Mouse (Mus musculus) hindbrain, embryonic 11.5 days (tissue): ENCODE measurements at regions not wholly inside any gene's neighbourhood (a gene's known extent, or its start where the extent isn't known, plus 50 kb on each side); places are given as distances from the start of the nearest gene placed in this dataset.
"Not testable (repeated sequence)": the region's sequence is repeated elsewhere in the genome, so short reads cannot be mapped to it uniquely, and the experiment has no call there.

ENCODE experiments used
- ATAC-seq: fragments of 200-750 bp; cut with Nextera tagmentation; 2 replicates; pipeline ENCODE4 v1.8.0; 2017; ENCODE audit warnings: mild to moderate bottlenecking, moderate TSS enrichment, moderate library complexity; ENCODE audit not compliant: low FRiP score
- DNase-seq: peaks from one replicate; pipeline ENCODE4 v3.0.0-alpha.2; 2015; ENCODE audit warnings: low spot score
- H3K27ac ChIP-seq: fragments of 300-500 bp; sonication (generic); 2 replicates; pipeline ENCODE4 v1.5.1; 2014; ENCODE audit warnings: mild to moderate bottlenecking, low read depth, low read length
- H3K27me3 ChIP-seq: fragments of 300-500 bp; sonication (generic); 2 replicates; pipeline ENCODE4 v1.6.1; 2014; ENCODE audit warnings: mild to moderate bottlenecking, low read length, moderate library complexity, mixed read lengths; ENCODE audit not compliant: control insufficient read depth, insufficient read depth
- H3K36me3 ChIP-seq: fragments of 300-500 bp; sonication (generic); 2 replicates; pipeline ENCODE4 v1.6.1; 2014; ENCODE audit warnings: mild to moderate bottlenecking, low read length, moderate library complexity, mixed read lengths; ENCODE audit not compliant: control insufficient read depth, insufficient read depth
- H3K4me1 ChIP-seq: fragments of 300-500 bp; sonication (generic); replicated peaks from 2 replicates; pipeline ENCODE4 v1.6.1; 2014; ENCODE audit warnings: low read length, mixed read lengths; ENCODE audit not compliant: control insufficient read depth, insufficient read depth
- H3K4me2 ChIP-seq: fragments of 300-500 bp; sonication (generic); replicated peaks from 2 replicates; pipeline ENCODE4 v1.6.1; 2014; ENCODE audit warnings: mild to moderate bottlenecking, low read depth, low read length
- H3K4me3 ChIP-seq: fragments of 300-500 bp; sonication (generic); 2 replicates; pipeline ENCODE4 v1.5.1; 2014; ENCODE audit warnings: low read depth, low read length
- H3K9ac ChIP-seq: fragments of 300-500 bp; sonication (generic); 2 replicates; pipeline ENCODE4 v1.6.1; 2014; ENCODE audit warnings: low read depth, low read length
- H3K9me3 ChIP-seq: fragments of 300-500 bp; sonication (generic); 2 replicates; pipeline ENCODE4 v1.6.1; 2016; ENCODE audit warnings: low read length; ENCODE audit not compliant: control insufficient read depth
- WGBS: fragments of 180-500 bp; shearing (Covaris S2); extraction: QIAGEN DNeasy Blood & Tissue Kit; methylation state at CpG from one replicate; pipeline ENCODE4 v1.1.7; 2014; 5-methylcytosine and 5-hydroxymethylcytosine counted together

DNA sequence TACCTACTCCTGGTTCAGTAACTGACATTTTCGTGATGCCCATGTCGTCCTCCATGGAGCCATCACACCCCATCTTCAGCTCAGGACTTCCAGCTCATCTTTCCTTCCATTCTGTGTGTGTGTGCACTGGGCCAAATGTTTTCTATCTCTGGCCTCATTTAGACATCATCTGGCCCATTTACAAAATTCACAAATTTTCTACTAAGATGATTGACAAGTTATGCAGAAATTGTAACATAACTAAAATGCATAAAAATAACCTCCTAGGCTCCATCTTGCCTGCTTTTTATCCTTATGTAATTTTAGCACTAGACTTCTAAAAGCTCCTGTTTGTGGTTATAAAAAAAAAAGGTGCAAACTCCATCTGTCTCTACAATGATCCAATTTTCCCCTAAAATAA is 130.8 kb upstream of the Kcnk2 start:
- DNase-seq (no peak), ATAC-seq (no peak)
- no peaks in the 10 kb centered on the region for H3K4me1 ChIP-seq
- H3K9me3 ChIP-seq, result no peaks in the 10 kb centered on the region
- H3K36me3 ChIP-seq, result no peaks in the 10 kb centered on the region
- H3K27ac ChIP-seq, result no peak overlapping the region
- WGBS, result 96% methylated on average over 2 of the region's 2 CpGs
- H3K27me3 ChIP-seq, result no peaks in the 10 kb centered on the region
- H3K9ac ChIP-seq, result no peak overlapping the region
- H3K4me2 ChIP-seq, result no peak overlapping the region
- H3K4me3 ChIP-seq, result no peak overlapping the region

DNA sequence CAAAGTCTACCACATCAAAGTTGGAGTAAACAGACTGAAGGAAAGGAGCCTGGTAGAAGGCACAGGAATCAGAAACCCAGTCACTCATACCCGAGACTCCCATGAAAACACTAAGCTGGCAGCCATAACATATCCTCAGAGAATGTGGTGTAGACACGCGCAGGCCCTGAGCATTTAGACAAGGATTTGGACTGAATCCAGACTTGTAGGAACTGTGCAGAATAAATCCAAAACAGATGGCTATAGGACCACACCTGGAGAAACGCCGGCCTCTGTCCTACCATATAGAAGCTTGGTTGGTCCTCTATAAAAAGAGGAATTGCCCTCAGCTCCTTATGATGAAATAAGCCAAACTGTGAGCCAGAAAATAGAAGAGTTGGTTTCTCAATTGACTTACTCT is 124.3 kb upstream of the Kcnk2 start:
- H3K27ac ChIP-seq, result no peak overlapping the region
- H3K4me1 ChIP-seq, result no peaks in the 10 kb centered on the region
- DNase-seq (no peak), ATAC-seq (no peak)
- 79% methylated on average over 5 of the region's 5 CpGs for WGBS
- no peak overlapping the region for H3K9ac ChIP-seq
- no peaks in the 10 kb centered on the region for H3K36me3 ChIP-seq
- H3K4me3 ChIP-seq, result no peak overlapping the region
- no peak overlapping the region for H3K4me2 ChIP-seq
- no peaks in the 10 kb centered on the region for H3K27me3 ChIP-seq
- H3K9me3 ChIP-seq, result no peaks in the 10 kb centered on the region

DNA sequence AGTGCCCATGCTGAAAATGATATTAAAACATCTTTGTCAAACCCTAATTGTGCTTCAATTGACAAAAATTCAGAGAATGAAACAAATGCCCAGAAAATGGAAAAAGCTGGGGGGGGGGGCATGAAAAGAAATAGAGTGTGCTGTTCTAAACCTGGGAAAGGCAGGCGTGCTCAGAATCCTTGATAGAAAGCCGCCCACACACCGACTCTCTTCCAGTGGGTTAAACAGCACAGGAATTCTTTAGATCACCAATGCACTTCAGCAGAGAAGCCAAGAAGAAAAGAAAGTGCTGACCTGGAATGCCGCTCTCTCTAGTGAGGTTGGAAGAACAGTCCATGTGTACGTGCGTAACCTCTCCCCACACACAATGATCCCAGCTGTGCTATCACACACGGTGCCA is 113.4 kb upstream of the Kcnk2 start:
- Histone ChIP-seq H3K4me3 (no peak overlapping the region), H3K4me1 (no peaks in the 10 kb centered on the region), H3K4me2 (no peak overlapping the region), H3K9me3 (no peaks in the 10 kb centered on the region), H3K9ac (no peak overlapping the region), H3K27me3 (no peaks in the 10 kb centered on the region), H3K36me3 (no peaks in the 10 kb centered on the region), H3K27ac (no peak overlapping the region)
- DNase-seq (no peak), ATAC-seq (no peak)
- 81% methylated on average over 7 of the region's 7 CpGs for WGBS

DNA sequence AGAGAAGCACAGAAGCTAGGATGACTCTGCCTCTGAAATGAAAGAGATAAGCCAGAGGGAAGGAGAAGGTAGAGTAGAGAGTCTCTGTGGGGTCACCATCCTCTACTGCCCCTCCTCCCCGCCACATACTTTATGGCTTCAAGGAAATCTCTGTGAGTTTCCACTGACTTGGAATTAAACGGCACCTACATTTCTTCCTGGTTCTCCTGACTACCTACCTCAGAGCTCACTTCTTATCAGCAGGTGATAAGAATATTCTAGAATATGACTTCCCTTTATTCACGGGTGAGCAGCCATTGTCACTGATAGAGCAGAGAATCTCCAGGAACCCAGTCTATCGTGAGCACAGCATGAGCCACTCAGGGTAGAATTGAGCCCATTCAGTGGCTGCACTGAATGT is 111.3 kb upstream of the Kcnk2 start:
- H3K4me2 ChIP-seq, result no peak overlapping the region
- DNase-seq, result no peak
- no peaks in the 10 kb centered on the region for H3K4me1 ChIP-seq
- H3K27ac ChIP-seq, result no peak overlapping the region
- no peaks in the 10 kb centered on the region for H3K27me3 ChIP-seq
- no peaks in the 10 kb centered on the region for H3K36me3 ChIP-seq
- peaks cover 5% of the 10 kb centered on the region; the same call in 1 of the 2 replicates for H3K9me3 ChIP-seq
- H3K4me3 ChIP-seq, result no peak overlapping the region
- 67% methylated on average over 4 of the region's 4 CpGs for WGBS
- no peak for ATAC-seq
- no peak overlapping the region for H3K9ac ChIP-seq

DNA sequence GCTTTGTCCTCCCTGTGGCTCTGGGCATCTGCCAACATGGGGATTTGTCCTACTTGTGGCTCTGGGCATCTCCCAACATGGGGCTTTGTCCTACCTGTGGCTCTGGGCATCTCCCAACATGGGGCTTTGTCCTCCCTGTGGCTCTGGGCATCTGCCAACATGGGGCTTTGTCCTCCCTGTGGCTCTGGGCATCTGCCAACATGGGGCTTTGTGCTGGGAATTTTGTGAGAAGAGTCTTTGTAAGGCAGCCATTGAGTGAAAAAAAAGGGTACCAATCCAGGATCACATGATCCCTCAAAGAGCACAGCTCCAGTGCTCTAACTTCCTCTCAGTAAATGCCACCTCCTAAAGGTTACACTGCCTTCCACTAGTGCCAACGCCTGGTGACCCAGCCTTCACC is 105.2 kb upstream of the Kcnk2 start:
- not testable (repeated sequence) for H3K27me3 ChIP-seq, H3K36me3 ChIP-seq, H3K9ac ChIP-seq, H3K4me3 ChIP-seq, H3K9me3 ChIP-seq, DNase-seq, H3K27ac ChIP-seq, H3K4me1 ChIP-seq, H3K4me2 ChIP-seq, ATAC-seq
- WGBS, result 78% methylated on average over 1 of the region's 1 CpGs

DNA sequence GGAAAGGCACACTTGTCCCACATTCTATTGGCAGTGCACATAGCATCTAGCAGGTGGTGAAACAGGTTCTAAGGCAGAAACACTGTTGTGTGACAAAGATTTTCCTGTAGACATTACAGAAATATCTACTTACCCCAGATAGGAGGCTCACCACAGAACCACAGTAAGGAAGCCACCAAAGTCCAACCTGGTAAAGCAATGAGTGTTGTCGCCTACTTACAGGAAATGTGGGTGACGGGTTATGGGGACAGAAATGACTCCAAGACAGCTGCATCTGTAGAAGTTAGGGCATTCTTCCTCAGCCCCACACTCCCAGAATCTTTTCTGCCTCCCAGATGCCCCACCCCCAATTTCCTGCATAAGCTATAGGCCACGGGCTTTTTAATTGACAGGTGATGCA is 97.6 kb upstream of the Kcnk2 start:
- H3K4me2 ChIP-seq, result no peak overlapping the region
- no peak for ATAC-seq
- no peak overlapping the region for H3K9ac ChIP-seq
- H3K27ac ChIP-seq, result no peak overlapping the region
- H3K4me3 ChIP-seq, result no peak overlapping the region
- no peaks in the 10 kb centered on the region for H3K9me3 ChIP-seq
- WGBS, result 86% methylated on average over 3 of the region's 3 CpGs
- H3K4me1 ChIP-seq, result peaks cover 3% of the 10 kb centered on the region; the same call in 1 of the 2 replicates
- no peaks in the 10 kb centered on the region for H3K36me3 ChIP-seq
- H3K27me3 ChIP-seq, result no peaks in the 10 kb centered on the region
- no peak for DNase-seq

DNA sequence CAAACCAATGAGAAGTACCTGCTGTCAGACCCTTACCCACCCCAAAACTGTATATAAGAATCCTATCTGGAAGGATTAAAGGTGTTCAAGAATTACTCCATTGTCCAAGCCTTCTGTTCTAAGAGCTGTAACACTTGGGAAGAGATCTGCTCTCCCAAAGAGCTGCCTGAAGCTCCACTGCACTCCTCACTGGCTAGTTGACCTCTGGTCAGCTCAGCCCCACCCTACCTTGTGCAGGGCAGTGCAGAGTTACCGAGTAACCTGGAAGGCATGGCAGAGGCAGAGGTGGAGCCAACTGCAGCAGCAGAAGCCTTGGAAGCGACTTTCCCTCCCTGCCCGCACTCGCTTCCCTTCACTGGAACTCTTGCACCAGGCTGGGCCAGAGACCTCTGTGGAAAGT is 97.1 kb upstream of the Kcnk2 start:
- H3K36me3 ChIP-seq, result no peaks in the 10 kb centered on the region
- no peak overlapping the region for H3K9ac ChIP-seq
- no peaks in the 10 kb centered on the region for H3K27me3 ChIP-seq
- no peak overlapping the region for H3K4me2 ChIP-seq
- no peak overlapping the region for H3K27ac ChIP-seq
- 68% methylated on average over 4 of the region's 4 CpGs for WGBS
- no peaks in the 10 kb centered on the region for H3K9me3 ChIP-seq
- peaks cover 4% of the 10 kb centered on the region; the same call in 1 of the 2 replicates for H3K4me1 ChIP-seq
- ATAC-seq, result no peak
- no peak overlapping the region for H3K4me3 ChIP-seq
- DNase-seq, result no peak

DNA sequence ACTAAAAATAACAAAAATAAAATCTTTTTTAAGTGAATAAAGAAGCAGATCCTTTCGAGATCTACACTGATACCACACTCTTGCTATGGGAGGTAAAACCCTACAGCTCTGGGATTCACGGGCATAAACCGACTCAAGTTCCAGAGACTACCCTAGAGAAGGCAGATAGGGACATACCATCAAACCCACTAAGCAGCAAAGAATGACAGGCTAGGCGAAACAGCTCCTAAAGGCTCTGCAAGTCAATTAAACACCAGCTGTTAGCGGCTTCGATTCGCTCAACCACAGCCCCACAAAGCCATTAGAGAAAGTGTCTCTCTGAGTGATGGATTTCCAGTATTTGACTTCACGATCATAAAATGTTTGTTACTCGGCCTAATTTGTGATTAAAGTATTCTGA is 95.0 kb upstream of the Kcnk2 start:
- H3K9me3 ChIP-seq, result no peaks in the 10 kb centered on the region
- H3K4me2 ChIP-seq, result no peak overlapping the region
- WGBS, result 78% methylated on average over 9 of the region's 9 CpGs
- no peaks in the 10 kb centered on the region for H3K36me3 ChIP-seq
- peaks cover 4% of the 10 kb centered on the region; the same call in 1 of the 2 replicates for H3K4me1 ChIP-seq
- DNase-seq (no peak), ATAC-seq (no peak)
- no peak overlapping the region for H3K4me3 ChIP-seq
- H3K9ac ChIP-seq, result no peak overlapping the region
- no peaks in the 10 kb centered on the region for H3K27me3 ChIP-seq
- no peak overlapping the region for H3K27ac ChIP-seq

DNA sequence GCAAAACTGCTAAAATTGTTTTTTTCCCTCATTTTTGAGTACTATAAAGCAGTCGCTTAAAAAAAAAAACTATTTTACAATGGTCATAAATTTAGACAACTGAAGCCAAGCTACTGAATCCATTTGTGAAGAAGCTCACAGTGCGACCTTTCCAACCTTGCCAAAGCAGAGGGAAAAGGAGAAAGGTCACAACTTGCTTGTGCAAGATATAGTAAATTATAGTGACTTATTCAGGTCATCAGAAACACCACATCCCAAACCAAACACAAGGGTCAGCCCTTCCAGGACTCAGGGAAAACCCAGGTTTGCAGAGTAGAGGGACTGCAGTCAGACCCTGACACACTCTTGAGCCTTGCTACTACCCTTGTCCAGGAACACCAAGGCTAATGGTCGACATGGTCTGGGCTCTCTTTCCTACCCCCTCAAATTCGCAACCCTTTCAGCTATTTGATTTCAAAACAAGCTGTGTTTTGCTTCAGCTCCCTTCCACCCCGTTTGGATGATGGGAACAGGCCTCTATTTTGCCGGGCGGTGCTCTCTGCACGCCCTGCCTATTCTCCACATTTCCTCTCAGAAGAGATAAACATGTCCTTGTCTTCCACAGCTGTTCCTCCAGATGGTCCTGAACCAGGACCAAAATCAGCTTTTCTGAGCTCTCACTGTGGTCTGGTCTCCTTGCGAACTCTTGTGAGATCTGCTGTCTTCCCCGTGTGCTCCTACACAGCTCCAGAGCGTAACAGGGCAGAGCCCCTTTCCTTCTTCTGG is 93.5 kb upstream of the Kcnk2 start:
- WGBS, result 75% methylated on average over 11 of the region's 11 CpGs

More for the DNA sequence above, 93.5 kb upstream of the Kcnk2 start:
- Histone ChIP-seq H3K4me3 (no peak overlapping the region), H3K27me3 (no peaks in the 10 kb centered on the region), H3K27ac (no peak overlapping the region), H3K9ac (no peak overlapping the region), H3K4me2 (no peak overlapping the region), H3K9me3 (no peaks in the 10 kb centered on the region), H3K4me1 (peaks cover 4% of the 10 kb centered on the region; the same call in 1 of the 2 replicates), H3K36me3 (no peaks in the 10 kb centered on the region)
- ATAC-seq (no peak), DNase-seq (no peak)
